Mouse (Mus musculus): ENCODE data around the gene Lrrc1. TPM values are rescaled to one million over a fixed set of nuclear protein-coding genes. Genes with fewer than 3 reads are reported as not detected.

The Lrrc1 gene
- total RNA-seq, 2 experiments from 2014 or later: 7.5 to 7.9 TPM

DNA sequence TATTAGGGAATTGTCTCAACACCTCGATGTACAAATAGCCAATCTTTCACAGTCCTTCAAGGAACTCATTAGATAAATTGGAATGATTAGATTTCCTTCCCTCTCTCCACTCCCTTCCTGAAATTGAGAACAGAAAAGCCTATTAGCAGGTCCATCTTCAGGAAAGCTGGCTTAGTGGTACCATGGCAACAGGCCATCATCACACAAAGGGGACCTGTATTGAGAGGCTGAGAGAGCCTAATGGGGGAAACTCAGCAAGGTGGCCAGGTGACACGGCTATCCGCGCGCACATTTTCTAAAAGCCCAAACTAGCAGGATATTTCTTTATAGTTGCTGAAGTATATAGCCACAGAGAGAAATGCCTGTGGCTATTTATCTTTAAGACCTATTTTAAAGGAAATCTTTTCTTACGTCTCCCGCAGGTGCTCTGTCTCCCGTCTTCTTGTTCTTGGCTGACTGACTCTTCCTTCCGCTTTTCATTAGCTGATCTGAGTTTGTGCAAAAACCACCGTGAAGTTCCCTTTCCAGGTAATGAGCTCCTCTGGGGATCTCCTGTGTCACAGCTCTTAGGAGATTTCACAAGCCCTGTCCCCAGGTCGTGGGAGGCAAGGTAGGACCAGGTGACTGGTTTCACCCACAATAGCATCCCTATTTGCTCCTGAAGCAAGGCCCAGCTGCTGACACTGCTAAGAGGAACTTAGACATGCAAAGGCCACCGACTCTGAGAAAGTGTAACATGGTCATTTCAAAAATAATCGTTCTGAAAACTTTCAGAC is 145.6 kb downstream of the Lrrc1 start:
- DNase-seq (ENCODE audit: low spot score in 2 of 2): no peak

DNA sequence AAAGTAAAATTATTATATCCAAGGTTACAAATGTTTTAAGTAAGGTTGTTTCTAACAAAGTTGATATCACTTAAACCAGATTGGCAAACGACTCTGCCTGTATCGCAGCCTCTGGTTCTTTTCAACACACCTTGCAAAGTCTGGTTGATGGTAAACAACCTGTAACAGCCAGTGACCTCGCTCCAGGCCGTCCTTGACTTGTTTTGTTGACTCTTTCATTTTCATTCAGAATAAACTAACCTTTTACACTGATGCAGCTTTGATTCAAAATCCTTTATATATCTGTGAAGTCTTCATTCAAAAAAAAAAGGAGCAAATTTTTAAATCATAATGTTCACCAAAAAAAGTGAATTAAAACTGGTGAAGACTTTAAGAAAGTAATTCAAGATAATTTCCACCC is 147.6 kb downstream of the Lrrc1 start:
- no peak for DNase-seq (ENCODE audit: low spot score in 2 of 2)

DNA sequence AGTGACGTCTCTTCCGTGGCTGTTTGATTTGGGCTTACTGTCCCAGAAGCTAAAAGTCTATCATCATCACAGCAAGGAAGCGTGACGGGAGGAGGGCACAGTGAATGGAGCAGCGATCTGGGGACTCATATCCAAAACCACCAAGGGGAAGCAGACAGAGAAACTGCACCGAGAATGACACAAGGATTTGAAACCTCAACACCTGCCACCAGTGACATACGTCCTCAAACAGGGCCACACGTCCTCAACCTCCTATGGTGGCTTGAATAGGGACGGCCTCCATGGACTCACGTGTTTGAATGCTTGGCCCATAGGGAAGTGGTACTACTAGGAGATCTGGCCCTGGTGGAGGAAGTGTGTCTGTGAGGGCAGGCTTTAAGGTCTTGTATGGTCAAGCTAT is 153.4 kb downstream of the Lrrc1 start:
- DNase-seq (ENCODE audit: low spot score in 2 of 2): no peak

DNA sequence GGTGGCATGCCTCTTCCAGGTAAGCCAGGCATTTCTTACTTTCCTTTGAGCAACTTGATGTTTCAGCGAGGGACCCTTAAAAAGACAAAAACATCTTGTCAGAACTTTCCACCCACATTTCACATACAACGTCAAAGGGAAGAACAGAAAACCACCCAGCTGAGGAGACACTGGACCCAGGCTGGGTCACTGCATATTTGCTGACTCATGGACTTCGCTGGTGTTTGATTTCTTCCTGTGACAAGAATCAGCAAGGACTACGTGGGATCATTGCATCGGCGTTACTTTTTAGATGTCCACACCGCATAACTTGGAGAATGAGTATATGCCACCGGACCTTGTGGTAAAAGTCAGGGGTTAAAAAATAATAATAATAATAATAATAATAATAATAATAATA is 155.7 kb downstream of the Lrrc1 start:
- no peak for DNase-seq (ENCODE audit: low spot score in 2 of 2)

DNA sequence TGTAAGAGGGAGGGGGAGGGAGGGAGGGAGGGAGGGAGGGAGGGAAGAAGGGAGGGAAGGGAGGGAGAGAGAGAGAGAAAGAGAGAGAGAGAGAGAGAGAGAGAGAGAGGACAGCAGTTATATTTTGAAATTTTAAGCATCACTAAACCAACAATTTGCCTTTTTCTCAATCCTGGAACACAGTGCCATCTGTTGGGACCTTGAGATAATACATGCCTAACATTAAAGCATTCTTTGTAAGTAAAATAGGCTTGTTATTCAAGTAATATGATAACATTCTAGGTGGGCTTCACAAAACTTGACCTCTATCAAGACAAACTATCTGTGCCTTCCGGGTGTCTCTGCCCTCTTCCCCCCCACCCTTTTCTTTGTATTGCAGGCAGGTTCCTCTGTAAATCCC is 157.9 kb downstream of the Lrrc1 start:
- DNase-seq (ENCODE audit: low spot score in 2 of 2): no peak

DNA sequence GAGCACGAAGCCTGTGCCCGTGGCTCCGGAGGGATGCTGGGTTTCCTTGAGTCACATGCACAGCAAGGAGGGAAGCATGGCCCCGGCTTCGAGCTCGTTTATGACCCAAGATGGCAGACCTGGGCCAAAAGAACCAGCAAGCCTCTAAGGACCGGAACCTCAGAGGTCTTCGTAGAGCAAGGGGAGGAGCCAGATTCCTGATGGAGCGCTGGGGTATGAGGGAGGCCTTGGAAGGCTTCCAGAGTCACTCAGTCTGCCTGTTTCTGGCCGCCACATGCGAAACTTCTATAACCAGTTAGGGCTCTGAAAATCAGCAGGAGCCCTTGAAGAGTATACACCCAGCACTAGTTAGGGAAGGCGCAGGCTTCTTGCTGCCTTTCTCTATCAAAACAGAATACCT is 159.1 kb downstream of the Lrrc1 start:
- DNase-seq (ENCODE audit: low spot score in 2 of 2): no peak

- no peak for DNase-seq (ENCODE audit: low spot score in 2 of 2)
Observed at GRCm38 (mm10) chr9:77384651-77385050, 160.0 kb downstream of the Lrrc1 start.

DNA sequence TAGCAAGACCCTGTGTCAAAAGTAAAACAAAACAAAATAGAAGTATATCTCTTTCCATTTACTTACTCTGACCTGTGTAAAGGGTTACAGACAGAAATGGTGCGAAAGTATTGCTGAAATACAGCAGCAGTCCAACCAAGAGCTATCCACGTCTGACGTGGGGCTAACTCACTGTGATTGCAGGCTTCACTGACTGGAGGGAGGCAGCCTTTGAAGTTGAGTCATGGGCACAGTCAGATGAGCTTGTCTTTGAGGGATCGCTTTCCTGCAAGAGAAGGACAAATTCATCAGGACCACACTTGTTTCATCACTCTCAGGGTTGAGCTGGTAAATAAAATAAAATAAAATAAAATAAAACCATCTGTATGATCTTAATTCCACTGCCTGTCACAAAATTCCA is 160.7 kb downstream of the Lrrc1 start:
- no peak for DNase-seq (ENCODE audit: low spot score in 2 of 2)

DNA sequence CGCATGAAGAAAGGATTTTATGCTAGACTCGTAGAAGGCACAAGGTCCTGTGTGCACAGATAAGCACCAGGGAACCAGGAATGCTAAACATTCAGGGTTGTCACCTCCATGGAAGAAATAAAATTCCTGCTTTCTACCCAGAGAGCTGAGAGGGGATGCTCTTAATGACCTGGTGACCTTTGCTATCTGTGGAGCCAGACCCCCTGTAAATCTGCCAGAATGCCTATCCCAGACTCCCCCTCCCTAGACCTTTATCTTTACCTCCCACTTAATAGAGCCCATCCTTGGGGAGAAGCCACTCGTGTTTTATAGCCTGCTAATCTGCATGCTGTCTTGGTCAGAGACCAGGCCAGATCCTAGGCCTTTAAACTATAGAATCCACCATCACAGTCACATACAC is 162.2 kb downstream of the Lrrc1 start:
- DNase-seq (ENCODE audit: low spot score in 2 of 2): no peak

DNA sequence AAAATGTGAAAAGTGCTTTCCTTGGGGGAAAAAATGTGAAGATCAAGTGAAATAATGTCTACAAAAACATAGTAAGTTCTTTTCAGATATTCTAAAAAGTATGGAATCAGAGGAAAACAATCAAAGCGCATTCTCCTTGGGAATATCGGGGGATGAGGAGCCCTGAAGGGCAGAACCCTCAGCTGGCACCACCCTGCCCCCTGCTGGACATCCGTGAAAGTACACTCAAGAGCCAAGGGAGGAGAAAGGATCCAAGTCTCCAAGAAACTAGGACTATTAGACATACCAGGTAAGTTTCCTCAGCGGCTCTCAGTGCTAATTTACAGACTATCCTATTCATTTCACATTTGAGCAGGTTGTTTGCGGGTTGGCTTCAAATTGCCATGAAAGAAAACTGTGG is 163.1 kb downstream of the Lrrc1 start:
- peak; percentile 78 to 79 for DNase-seq (ENCODE audit: low spot score in 2 of 2)

Small RNA genes lying within 50 kb of the gene (microRNA-seq; reads per million reads assigned to microRNA genes)
- gene Gm25250 (ENCODE audit: borderline number of aligned reads in 2 of 2): 0 reads per million in 2 experiments

Other genes starting within 250 kb of the Lrrc1 start
- 1 to 10 TPM; 1.0 to 1.3 TPM for gene Mlip, start 191.9 kb downstream of the Lrrc1 start, total RNA-seq (2021)
- under 1 TPM in 1 of 2 experiments, not detected in 1; 0.38 TPM for gene Klhl31, start 91.6 kb upstream of the Lrrc1 start, total RNA-seq (2021)
- gene Gclc, start 209.7 kb upstream of the Lrrc1 start, total RNA-seq (2021): 10 to 100 TPM; 38.1 to 50.8 TPM

Measured in adrenal gland, adult 18-20 months (tissue).